In genomic region chr7:60391011-60391863, GRCm38 (mm10) we compare ENCODE assay signal across 8 mouse cellular contexts.
DNase-seq lines count a peak whose midpoint lies in the region; ATAC-seq and TF ChIP-seq lines count a peak whose summit lies in the region.
"Not testable (repeated sequence)": the region's sequence is repeated elsewhere in the genome, so short reads cannot be mapped to it uniquely, and the experiment has no call there.

No protein-coding gene starts in this region.

- DNase-seq in adrenal gland, postnatal 36 days = peak; percentile 24 to 36
- DNase-seq in embryo, embryonic 9.5 days (ENCODE audit: extremely low spot score) = peak; percentile 73
- peak; percentile 19 for DNase-seq in gastrocnemius, postnatal 14 days
- peak; percentile 85 for DNase-seq in intestine, embryonic 14.5 days (ENCODE audit: low spot score)
- DNase-seq in layer of hippocampus, postnatal 36 days = peak; percentile 50 to 52
- DNase-seq in lung, embryonic 14.5 days = peak; percentile 85
- peak; percentile 5 for DNase-seq in ovary, adult 18-20 months (ENCODE audit: low spot score)
- DNase-seq in urinary bladder, adult 2 months (ENCODE audit: low spot score) = peak; percentile 25

- not testable (repeated sequence) for H3K4me1 ChIP-seq in intestine, embryonic 14.5 days (replicated peaks; ENCODE audit: control insufficient read depth, insufficient read depth, low read length); lung, embryonic 14.5 days (ENCODE audit: insufficient read depth)

- intact Hi-C loops in gastrocnemius, postnatal 14 days (cut with DNase I; ENCODE audit: low total_unique reads) = not testable (repeated sequence)

- not testable (repeated sequence) for TF ChIP-seq CTCF in lung, embryonic 14.5 days (IDR thresholded peaks at IDR 0.05; ENCODE audit: low read depth)

- ATAC-seq in intestine, embryonic 14.5 days (replicated peaks; ENCODE audit: low FRiP score, low TSS enrichment, low read depth) = peak; percentile 86
- peak; percentile 97 for ATAC-seq in lung, embryonic 14.5 days (ENCODE audit: insufficient read depth)

- peak overlapping the region; percentile 33 for H3K4me2 ChIP-seq in intestine, embryonic 14.5 days (ENCODE audit: low read length)
- peak overlapping the region; percentile 50 for H3K4me2 ChIP-seq in lung, embryonic 14.5 days

- WGBS in intestine, embryonic 14.5 days = 12% methylated on average over 33 of the region's 33 CpGs
- WGBS in lung, embryonic 14.5 days = 11% methylated on average over 33 of the region's 33 CpGs

- H3K27ac ChIP-seq in intestine, embryonic 14.5 days (ENCODE audit: low read depth); lung, embryonic 14.5 days (ENCODE audit: low read depth): not testable (repeated sequence)

- H3K4me3 ChIP-seq in intestine, embryonic 14.5 days (ENCODE audit: low read depth, low read length) = peak overlapping the region; percentile 35
- H3K4me3 ChIP-seq in lung, embryonic 14.5 days (ENCODE audit: low read depth, low read length) = peak overlapping the region; percentile 29

- peak overlapping the region; percentile 32; the same call in 1 of the 2 replicates for H3K9ac ChIP-seq in intestine, embryonic 14.5 days (ENCODE audit: low read length)
- peak overlapping the region; percentile 33; the same call in 1 of the 2 replicates for H3K9ac ChIP-seq in lung, embryonic 14.5 days

- not testable (repeated sequence) for H3K27me3 ChIP-seq in intestine, embryonic 14.5 days (replicated peaks; ENCODE audit: control insufficient read depth, insufficient read depth, low read length); lung, embryonic 14.5 days (ENCODE audit: insufficient read depth, low read length)

- H3K36me3 ChIP-seq in intestine, embryonic 14.5 days (ENCODE audit: control insufficient read depth, insufficient read depth, low read length); lung, embryonic 14.5 days (ENCODE audit: insufficient read depth): not testable (repeated sequence)

- H3K9me3 ChIP-seq in intestine, embryonic 14.5 days (ENCODE audit: control insufficient read depth, low read length); lung, embryonic 14.5 days (ENCODE audit: low read depth, low read length): not testable (repeated sequence)

Comparison
In these comparisons a context has a peak if more than half of its experiments do, and no peak if none do; other contexts are left out.
1. DNase-seq: peak in every context shown above with its lines; median percentile 85 in intestine, embryonic 14.5 days; 85 in lung, embryonic 14.5 days; 73 in embryo, embryonic 9.5 days; 51 in layer of hippocampus, postnatal 36 days; 30 in adrenal gland, postnatal 36 days; 25 in urinary bladder, adult 2 months; 19 in gastrocnemius, postnatal 14 days; 5 in ovary, adult 18-20 months.